Mouse (Mus musculus) stomach, embryonic 15.5 days (tissue): ENCODE results near the gene Slc22a20. TPM values are rescaled to one million over a fixed set of nuclear protein-coding genes. Genes with fewer than 3 reads are reported as not detected.

Experiments used
- ATAC-seq: fragments of 200-750 bp; cut with Nextera tagmentation; 2 replicates; pipeline ENCODE4 v1.8.0; 2017; ENCODE audit warnings: low read depth, moderate number of reproducible peaks, moderate TSS enrichment; ENCODE audit not compliant: insufficient read depth, low FRiP score
- H3K27ac ChIP-seq: fragments of 300-500 bp; sonication (generic); 2 replicates; pipeline ENCODE4 v1.5.1; 2015; ENCODE audit warnings: mild to moderate bottlenecking, inconsistent platforms
- H3K27me3 ChIP-seq: fragments of 300-500 bp; sonication (generic); replicated peaks from 2 replicates; pipeline ENCODE4 v1.6.1; 2015; ENCODE audit warnings: inconsistent platforms
- H3K36me3 ChIP-seq: fragments of 300-500 bp; sonication (generic); 2 replicates; pipeline ENCODE4 v1.6.1; 2015; ENCODE audit warnings: inconsistent platforms
- H3K4me1 ChIP-seq: fragments of 300-500 bp; sonication (generic); 2 replicates; pipeline ENCODE4 v1.6.1; 2015; ENCODE audit warnings: inconsistent platforms
- H3K4me2 ChIP-seq: fragments of 300-500 bp; sonication (generic); 2 replicates; pipeline ENCODE4 v1.6.1; 2015; ENCODE audit warnings: mild to moderate bottlenecking, inconsistent platforms
- H3K4me3 ChIP-seq: fragments of 300-500 bp; sonication (generic); replicated peaks from 2 replicates; pipeline ENCODE4 v1.5.1; 2015; ENCODE audit warnings: inconsistent platforms
- H3K9ac ChIP-seq: fragments of 300-500 bp; sonication (generic); 2 replicates; pipeline ENCODE4 v1.6.1; 2015; ENCODE audit warnings: inconsistent platforms
- H3K9me3 ChIP-seq: fragments of 300-500 bp; sonication (generic); 2 replicates; pipeline ENCODE4 v1.6.1; 2016; ENCODE audit warnings: inconsistent platforms
- WGBS: fragments of 180-500 bp; shearing (Covaris S2); methylation state at CpG from one replicate; pipeline ENCODE4 v1.1.7; 2015; 5-methylcytosine and 5-hydroxymethylcytosine counted together
- polyA plus RNA-seq: library from polyadenylated mRNA; unstranded; fragments of >200 nt; fragmentation: Nextera tagmentation; extraction: Ambion mirVana; gene quantifications from 2 replicates; pipeline ENCODE4 v1.2.1, GENCODE M21; 2015

The Slc22a20 gene
- polyA plus RNA-seq, 1 experiment from 2014 or later, result not detected

DNA sequence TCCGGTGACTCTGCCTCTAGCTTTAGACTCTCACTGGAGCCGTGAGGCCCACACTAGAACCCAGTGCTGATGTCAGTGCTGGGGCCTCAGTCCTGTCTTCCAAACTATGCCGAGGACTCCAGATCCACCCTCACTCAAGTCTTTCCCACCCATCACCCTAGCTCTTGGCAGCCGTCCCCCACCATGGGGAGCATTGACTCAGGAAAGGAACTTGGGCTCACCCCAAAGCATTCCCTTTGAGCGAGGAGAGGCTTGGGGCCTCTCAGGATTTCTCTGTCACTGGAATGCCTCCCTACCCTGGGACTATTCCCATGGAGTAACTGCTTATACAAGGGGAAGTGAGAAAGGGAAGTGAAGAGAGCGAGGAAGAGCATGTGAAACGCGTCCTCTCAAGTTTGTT, 40.1 kb downstream of the Slc22a20 start:
- no peak overlapping the region for H3K9ac ChIP-seq
- no peak; the same call in 1 of the 2 replicates for ATAC-seq

DNA sequence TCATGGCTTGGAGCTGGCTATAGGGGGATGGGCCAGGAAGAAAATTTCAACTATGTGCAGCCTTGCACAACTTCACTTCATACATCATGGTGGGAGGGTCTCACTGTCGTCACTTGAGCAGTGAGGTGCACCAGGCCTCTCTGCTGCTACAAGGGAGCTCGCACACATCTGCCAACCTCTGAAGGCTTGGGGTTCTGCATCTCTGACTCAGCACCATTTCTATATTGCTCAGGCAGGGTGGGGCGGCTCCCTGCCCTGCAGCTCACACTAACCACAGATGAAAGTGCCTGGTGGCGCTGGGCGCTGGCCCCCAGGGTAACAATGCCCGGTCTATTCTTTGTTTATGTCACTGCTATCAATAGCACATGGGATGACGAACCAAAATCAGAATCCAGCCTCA, 40.9 kb downstream of the Slc22a20 start:
- Histone ChIP-seq H3K27ac (peak overlapping the region; percentile 67), H3K9me3 (no peaks in the 10 kb centered on the region), H3K27me3 (no peaks in the 10 kb centered on the region), H3K4me1 (peaks cover 22% of the 10 kb centered on the region), H3K4me2 (peak overlapping the region; percentile 8; the same call in 1 of the 2 replicates), H3K36me3 (peaks cover 15% of the 10 kb centered on the region; the same call in 1 of the 2 replicates), H3K4me3 (no peak overlapping the region), H3K9ac (no peak overlapping the region)
- ATAC-seq, result peak; percentile 34; the same call in 1 of the 2 replicates
- 49% methylated on average over 7 of the region's 7 CpGs for WGBS

More for the DNA sequence above, 40.1 kb downstream of the Slc22a20 start:
- Histone ChIP-seq H3K27me3 (no peaks in the 10 kb centered on the region), H3K4me1 (peaks cover 18% of the 10 kb centered on the region), H3K9me3 (no peaks in the 10 kb centered on the region), H3K36me3 (peaks cover 16% of the 10 kb centered on the region; the same call in 1 of the 2 replicates), H3K4me2 (no peak overlapping the region), H3K4me3 (no peak overlapping the region), H3K27ac (peak overlapping the region; percentile 67)
- WGBS, result 56% methylated on average over 8 of the region's 8 CpGs

GRCm38 (mm10) chr19:5944145-5944544, 41.8 kb downstream of the Slc22a20 start:
- Histone ChIP-seq H3K9me3 (no peaks in the 10 kb centered on the region), H3K4me2 (no peak overlapping the region), H3K9ac (no peak overlapping the region), H3K4me1 (peaks cover 29% of the 10 kb centered on the region), H3K27me3 (no peaks in the 10 kb centered on the region), H3K4me3 (no peak overlapping the region), H3K27ac (no peak overlapping the region), H3K36me3 (0 out of 2 replicates have a peak, but pooled peaks cover 19% of the 10 kb centered on the region)
- ATAC-seq, result no peak
- 73% methylated on average over 8 of the region's 8 CpGs for WGBS

DNA sequence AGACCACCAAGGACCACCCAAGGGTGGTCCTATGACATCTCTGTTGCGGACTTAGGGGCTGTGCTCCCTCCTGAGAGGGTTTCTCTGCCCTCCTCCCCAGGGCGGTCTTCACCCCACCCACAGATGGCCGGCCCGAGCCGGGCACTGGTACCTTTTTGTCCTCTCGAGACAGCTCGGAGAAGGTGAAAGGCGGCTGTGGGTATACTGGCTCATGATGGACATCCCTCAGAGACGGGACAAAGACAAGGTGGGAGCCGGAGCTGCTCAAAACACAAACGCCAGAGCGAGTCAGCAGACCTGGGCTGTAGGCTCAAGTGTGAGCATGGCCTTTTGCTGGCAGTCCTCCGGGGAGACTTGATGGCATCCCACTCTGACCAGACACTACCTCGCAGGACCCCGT, 42.5 kb downstream of the Slc22a20 start:
- WGBS, result 92% methylated on average over 15 of the region's 15 CpGs
- no peaks in the 10 kb centered on the region for H3K27me3 ChIP-seq
- ATAC-seq, result no peak
- H3K9ac ChIP-seq, result no peak overlapping the region
- H3K27ac ChIP-seq, result 0 out of 2 replicates have a peak overlapping the region, but pooled peaks have one; percentile 16
- no peaks in the 10 kb centered on the region for H3K9me3 ChIP-seq
- peaks cover 32% of the 10 kb centered on the region for H3K4me1 ChIP-seq
- H3K4me2 ChIP-seq, result no peak overlapping the region
- H3K36me3 ChIP-seq, result 0 out of 2 replicates have a peak, but pooled peaks cover 16% of the 10 kb centered on the region
- H3K4me3 ChIP-seq, result no peak overlapping the region

- Histone ChIP-seq H3K27ac (no peak overlapping the region), H3K27me3 (no peaks in the 10 kb centered on the region), H3K9ac (no peak overlapping the region), H3K4me3 (no peak overlapping the region), H3K36me3 (0 out of 2 replicates have a peak, but pooled peaks cover 13% of the 10 kb centered on the region), H3K4me1 (peaks cover 41% of the 10 kb centered on the region), H3K4me2 (no peak overlapping the region), H3K9me3 (no peaks in the 10 kb centered on the region)
- ATAC-seq, result no peak
- WGBS, result 87% methylated on average over 7 of the region's 7 CpGs
Measured at GRCm38 (mm10) chr19:5942581-5942980, 43.4 kb downstream of the Slc22a20 start.

- Histone ChIP-seq H3K27ac (peak overlapping the region; percentile 75), H3K9ac (no peak overlapping the region), H3K4me2 (no peak overlapping the region), H3K27me3 (no peaks in the 10 kb centered on the region), H3K36me3 (0 out of 2 replicates have a peak, but pooled peaks cover 11% of the 10 kb centered on the region), H3K9me3 (no peaks in the 10 kb centered on the region), H3K4me3 (no peak overlapping the region), H3K4me1 (peaks cover 45% of the 10 kb centered on the region)
- 84% methylated on average over 10 of the region's 10 CpGs for WGBS
- ATAC-seq, result no peak
Measured at GRCm38 (mm10) chr19:5940656-5941055, 45.3 kb downstream of the Slc22a20 start.

GRCm38 (mm10) chr19:5940173-5940572, 45.8 kb downstream of the Slc22a20 start:
- H3K9ac ChIP-seq, result no peak overlapping the region
- H3K27me3 ChIP-seq, result no peaks in the 10 kb centered on the region
- no peak overlapping the region for H3K4me2 ChIP-seq
- ATAC-seq, result peak; percentile 38; the same call in 1 of the 2 replicates
- 52% methylated on average over 4 of the region's 4 CpGs for WGBS
- H3K36me3 ChIP-seq, result 0 out of 2 replicates have a peak, but pooled peaks cover 11% of the 10 kb centered on the region
- peaks cover 45% of the 10 kb centered on the region for H3K4me1 ChIP-seq
- H3K4me3 ChIP-seq, result no peak overlapping the region
- H3K9me3 ChIP-seq, result no peaks in the 10 kb centered on the region
- peak overlapping the region; percentile 75 for H3K27ac ChIP-seq

GRCm38 (mm10) chr19:5939715-5940114, 46.2 kb downstream of the Slc22a20 start:
- no peak overlapping the region for H3K4me3 ChIP-seq
- no peak for ATAC-seq
- no peaks in the 10 kb centered on the region for H3K27me3 ChIP-seq
- 0 out of 2 replicates have a peak, but pooled peaks cover 11% of the 10 kb centered on the region for H3K36me3 ChIP-seq
- no peak overlapping the region for H3K4me2 ChIP-seq
- peaks cover 45% of the 10 kb centered on the region for H3K4me1 ChIP-seq
- H3K9ac ChIP-seq, result no peak overlapping the region
- H3K9me3 ChIP-seq, result no peaks in the 10 kb centered on the region
- 84% methylated on average over 5 of the region's 5 CpGs for WGBS
- peak overlapping the region; percentile 75 for H3K27ac ChIP-seq

DNA sequence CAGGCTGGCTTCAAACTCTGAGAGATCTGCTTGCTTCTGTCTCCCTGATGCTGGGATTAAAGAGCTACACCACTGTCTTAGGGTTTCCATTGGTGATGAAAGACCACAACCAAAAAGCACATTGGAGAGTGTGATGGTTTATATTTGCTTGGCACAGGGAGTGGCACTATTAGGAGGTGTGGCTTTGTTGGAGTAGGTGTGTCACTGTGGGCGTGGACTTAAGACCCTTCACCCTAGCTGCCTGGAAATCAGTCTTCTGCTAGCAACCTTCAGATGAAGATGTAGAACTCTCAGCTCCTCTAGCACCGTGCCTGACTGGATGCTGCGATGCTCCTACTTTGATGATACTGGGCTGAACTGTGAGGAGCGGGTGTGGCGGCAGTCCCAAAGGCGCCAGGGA, 47.4 kb downstream of the Slc22a20 start:
- no peaks in the 10 kb centered on the region for H3K9me3 ChIP-seq
- H3K9ac ChIP-seq, result no peak overlapping the region
- H3K4me3 ChIP-seq, result no peak overlapping the region
- no peaks in the 10 kb centered on the region for H3K27me3 ChIP-seq
- H3K4me2 ChIP-seq, result no peak overlapping the region
- peaks cover 44% of the 10 kb centered on the region for H3K4me1 ChIP-seq
- H3K36me3 ChIP-seq, result 0 out of 2 replicates have a peak, but pooled peaks cover 11% of the 10 kb centered on the region
- WGBS, result 81% methylated on average over 6 of the region's 6 CpGs
- no peak for ATAC-seq
- no peak overlapping the region for H3K27ac ChIP-seq

DNA sequence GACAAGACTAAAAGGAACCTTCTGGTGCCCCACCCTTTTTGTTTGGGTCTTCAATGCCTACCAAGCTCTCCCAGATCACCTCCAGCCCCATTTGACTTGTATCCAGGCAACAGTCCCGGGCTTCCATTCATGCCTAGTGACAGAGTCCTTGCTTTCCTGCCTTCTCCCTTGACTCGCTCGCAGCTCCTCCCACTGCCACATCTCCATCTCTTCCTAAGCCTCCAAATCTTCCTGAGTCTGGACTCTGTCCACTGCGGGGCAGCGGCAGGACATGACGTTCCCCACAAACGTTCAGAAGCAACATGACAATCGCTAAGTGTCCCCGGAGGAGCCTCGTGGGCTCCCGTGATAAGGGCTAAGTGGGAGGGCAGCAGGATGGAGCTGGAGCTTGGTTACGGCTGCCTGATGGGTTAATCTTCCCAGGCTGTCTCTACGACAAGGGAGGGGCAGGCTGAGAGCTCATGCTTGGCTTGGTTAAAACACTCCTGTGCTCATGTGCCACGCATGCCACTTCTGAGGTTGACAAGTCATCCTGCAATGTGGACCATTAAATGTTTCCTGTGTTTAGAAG, 48.0 kb downstream of the Slc22a20 start:
- ATAC-seq, result no peak
- Histone ChIP-seq H3K27ac (peak overlapping the region; percentile 9), H3K36me3 (0 out of 2 replicates have a peak, but pooled peaks cover 11% of the 10 kb centered on the region), H3K4me2 (no peak overlapping the region), H3K27me3 (no peaks in the 10 kb centered on the region), H3K4me3 (no peak overlapping the region), H3K4me1 (peaks cover 44% of the 10 kb centered on the region), H3K9ac (no peak overlapping the region), H3K9me3 (no peaks in the 10 kb centered on the region)
- 22% methylated on average over 14 of the region's 14 CpGs for WGBS

GRCm38 (mm10) chr19:5937095-5937835, 48.7 kb downstream of the Slc22a20 start:
- no peak overlapping the region for H3K4me2 ChIP-seq
- H3K9me3 ChIP-seq, result no peaks in the 10 kb centered on the region

GRCm38 (mm10) chr19:5935691-5936090, 50.3 kb downstream of the Slc22a20 start:
- Histone ChIP-seq H3K9ac (no peak overlapping the region), H3K27ac (peak overlapping the region; percentile 78), H3K36me3 (0 out of 2 replicates have a peak, but pooled peaks cover 8% of the 10 kb centered on the region), H3K4me2 (peak overlapping the region; percentile 22), H3K4me3 (no peak overlapping the region), H3K27me3 (no peaks in the 10 kb centered on the region), H3K4me1 (peaks cover 43% of the 10 kb centered on the region), H3K9me3 (no peaks in the 10 kb centered on the region)
- WGBS, result 51% methylated on average over 5 of the region's 5 CpGs
- ATAC-seq, result no peak

More at GRCm38 (mm10) chr19:5937095-5937835, 48.7 kb downstream of the Slc22a20 start:
- H3K4me1 ChIP-seq, result peaks cover 44% of the 10 kb centered on the region
- ATAC-seq, result no peak
- H3K27me3 ChIP-seq, result no peaks in the 10 kb centered on the region
- WGBS, result 65% methylated on average over 21 of the region's 21 CpGs
- no peak overlapping the region for H3K4me3 ChIP-seq
- H3K36me3 ChIP-seq, result 0 out of 2 replicates have a peak, but pooled peaks cover 11% of the 10 kb centered on the region
- H3K27ac ChIP-seq, result peak overlapping the region; percentile 9
- H3K9ac ChIP-seq, result no peak overlapping the region
